Mouse (Mus musculus) adrenal gland, adult 18-20 months (tissue): ENCODE measurements around the gene Olfr827. TPM values are rescaled to one million over a fixed set of nuclear protein-coding genes. Genes with fewer than 3 reads are reported as not detected.

Experiments
- DNase-seq, 2 experiments: peaks; one replicate each; pipeline ENCODE4 v3.0.0; 2021 to 2022; ENCODE audit warnings: low spot score in 2 of 2
- long read RNA-seq, 2 experiments: library from polyadenylated mRNA; stranded (forward); transcript quantifications; one replicate each; pipeline ENCODE4 v2.0.0; 2021
- total RNA-seq, 2 experiments: library from RNA; stranded (reverse); gene quantifications; 1 replicate in 1 of 2; 2 replicates in 1 of 2; pipeline ENCODE4 v1.2.3; 2021

Gene Olfr827
- not detected for total RNA-seq
- long read RNA-seq, experiment 1 = 0 reads
- long read RNA-seq, experiment 2 = 0 reads

GRCm38 (mm10) chr10:130214303-130214702 lies at the start of gene Olfr827:
Gene Olfr827, minus strand, starts transcription at chr10:130214403.
- DNase-seq = no peak

- DNase-seq = no peak
These were observed 49.0 kb upstream of the Olfr827 start for GRCm38 (mm10) chr10:130263203-130263602.

DNA sequence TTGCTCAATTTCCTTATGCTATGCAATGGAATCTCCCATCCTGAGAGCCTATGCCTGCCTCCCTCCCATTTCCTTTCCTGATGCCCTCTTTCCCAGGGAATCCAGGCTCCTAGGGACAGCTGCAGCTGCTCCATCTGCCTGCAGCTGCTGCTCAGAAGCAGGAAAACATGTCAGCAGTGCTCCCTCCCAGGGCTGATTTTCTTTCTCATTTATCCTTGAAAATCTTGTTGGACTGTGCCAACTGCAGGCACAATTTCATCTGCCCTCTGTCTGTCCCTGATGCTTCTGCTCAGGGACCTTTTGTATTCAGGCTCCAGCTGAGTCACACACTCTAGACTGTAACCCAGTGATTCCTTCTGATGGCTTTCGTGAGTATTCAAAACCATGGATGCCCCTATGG lies 45.3 kb upstream of the Olfr827 start:
- DNase-seq = no peak

DNA sequence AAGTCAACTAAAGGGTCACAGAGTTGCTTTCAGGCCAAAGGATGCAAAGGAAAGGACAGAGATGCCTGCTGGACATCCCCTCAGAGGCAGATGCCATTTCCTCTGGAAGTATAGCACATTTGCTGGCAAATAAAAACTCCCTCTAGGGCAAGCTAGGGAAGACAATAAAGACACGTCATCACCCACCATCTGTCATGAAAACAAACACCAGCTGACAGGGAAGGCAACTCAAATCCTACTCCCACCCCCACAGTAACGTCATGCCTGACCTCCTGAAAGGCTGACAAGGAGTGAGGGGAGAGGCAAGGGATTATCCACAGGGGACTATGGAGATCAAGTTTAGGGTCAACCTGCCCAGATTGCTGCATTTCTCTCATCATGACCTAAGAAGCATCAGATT lies 30.1 kb upstream of the Olfr827 start:
- no peak for DNase-seq

GRCm38 (mm10) chr10:130238318-130239209 lies 24.4 kb upstream of the Olfr827 start:
- DNase-seq = no peak

DNA sequence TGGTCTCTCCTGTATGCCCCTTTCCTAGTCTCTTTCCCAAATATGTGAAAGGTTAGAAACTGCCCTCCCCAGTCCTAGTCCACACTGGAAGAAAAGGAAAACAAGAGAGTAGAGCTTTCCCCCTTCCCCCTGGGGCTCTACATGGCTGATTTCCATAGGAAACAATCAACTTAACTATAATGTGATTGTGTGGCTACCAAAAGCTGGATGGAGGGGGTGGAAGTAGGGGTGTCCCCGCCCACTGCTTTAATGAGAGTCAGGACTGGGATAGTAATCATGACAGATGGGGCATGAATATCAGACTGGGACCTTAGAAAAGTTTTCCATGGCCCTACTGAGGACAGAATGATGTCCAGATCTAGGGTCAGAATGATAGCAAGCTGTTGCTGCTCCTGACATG lies 20.4 kb upstream of the Olfr827 start:
- no peak for DNase-seq

- DNase-seq = no peak
These were observed 17.9 kb upstream of the Olfr827 start for GRCm38 (mm10) chr10:130232117-130232516.

- DNase-seq = no peak
These were observed 15.4 kb upstream of the Olfr827 start for GRCm38 (mm10) chr10:130229584-130229983.

GRCm38 (mm10) chr10:130228246-130228645 lies 14.0 kb upstream of the Olfr827 start:
- peak; percentile 31 for DNase-seq

DNA sequence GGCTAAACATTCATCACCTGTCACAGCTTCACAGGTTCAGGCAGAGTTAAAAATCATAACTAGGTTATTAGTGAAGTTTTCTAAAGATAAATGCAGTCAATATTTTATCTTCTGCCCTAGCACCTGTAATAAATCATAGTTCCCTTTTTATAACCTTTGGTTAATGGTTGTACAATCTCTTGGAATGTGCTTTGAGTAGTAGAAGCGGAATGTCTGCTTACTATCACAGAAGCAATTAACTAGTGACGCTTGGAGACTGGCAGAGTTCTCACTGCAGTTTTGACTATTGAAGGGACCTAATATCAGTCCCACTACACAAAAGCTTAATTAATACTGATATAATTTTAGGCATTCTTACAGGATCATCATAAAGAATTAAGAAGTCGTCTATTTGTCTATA lies 10.8 kb upstream of the Olfr827 start:
- no peak for DNase-seq

DNA sequence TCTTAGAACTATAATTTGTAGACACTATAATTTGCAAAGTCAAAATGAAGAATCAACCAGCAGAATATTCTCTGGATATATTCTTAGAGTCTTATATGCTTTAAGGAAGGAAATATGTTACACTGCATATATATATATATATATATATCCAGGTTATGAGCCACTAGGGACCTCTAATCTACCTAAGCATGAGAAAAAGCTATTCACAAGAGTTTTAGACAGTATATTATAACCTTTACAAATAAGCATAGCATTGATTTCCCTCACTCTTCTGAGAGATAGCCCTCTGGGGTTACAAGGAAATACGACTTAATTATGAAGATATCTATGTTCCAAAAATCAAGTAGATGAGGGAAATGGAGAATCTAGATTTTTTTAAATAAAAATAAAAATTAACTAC lies 30.1 kb downstream of the Olfr827 start, which contains the start of gene Olfr826:
Gene Olfr826 (minus strand): TSS at position 101 of the 400 bp plus-strand sequence.
- no peak for DNase-seq

DNA sequence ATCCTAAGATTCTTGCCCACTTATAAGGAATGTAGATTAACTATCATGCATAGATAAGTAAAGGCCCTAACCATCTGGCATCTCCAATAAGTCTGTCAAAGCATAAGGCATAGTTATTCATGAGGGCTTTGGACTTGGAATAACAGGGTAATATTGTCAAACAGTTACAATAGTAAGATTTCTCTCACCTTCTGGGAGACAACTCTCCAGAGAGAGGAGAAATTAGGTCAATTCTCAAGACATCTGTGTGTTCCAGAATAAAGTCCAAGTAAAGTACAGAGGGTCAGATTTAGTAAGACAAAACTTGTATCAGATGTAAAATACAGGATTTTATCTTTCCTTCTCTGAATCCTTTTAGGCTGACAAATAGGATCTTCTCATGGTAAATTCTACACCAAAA lies 47.5 kb downstream of the Olfr827 start, which contains the start of gene Olfr825:
Gene Olfr825 (minus strand): TSS at position 101 of the 400 bp plus-strand sequence.
- no peak for DNase-seq

DNA sequence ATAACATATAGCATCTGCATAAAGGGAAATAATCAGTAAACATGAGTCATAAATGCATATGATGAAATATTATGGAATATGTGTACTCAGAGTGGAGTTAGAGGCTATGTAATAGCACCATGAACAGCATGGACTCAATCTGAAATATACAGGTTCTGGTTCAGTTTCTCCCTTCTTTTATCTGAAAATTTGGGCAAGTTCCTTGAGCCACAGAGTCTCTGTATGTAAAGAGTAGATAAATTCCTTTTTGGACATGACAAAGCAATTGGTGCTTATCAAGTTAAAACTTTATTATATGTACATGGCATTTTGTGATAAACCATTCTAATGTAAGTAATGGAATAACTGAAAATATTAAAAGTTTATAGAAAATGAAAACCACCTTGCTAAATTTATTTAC lies 49.0 kb downstream of the Olfr827 start:
- no peak for DNase-seq

Other genes with a start within 250 kb of the Olfr827 start
- gene Olfr819, start 247.1 kb downstream of the Olfr827 start, total RNA-seq = not detected
- gene Olfr247, start 238.3 kb downstream of the Olfr827 start, total RNA-seq = not detected
- gene Gm10310, start 229.3 kb downstream of the Olfr827 start, total RNA-seq = not detected
- gene Olfr820, start 201.8 kb downstream of the Olfr827 start, total RNA-seq = not detected
- gene Olfr821, start 184.1 kb downstream of the Olfr827 start, total RNA-seq = not detected
- gene Olfr822, start 143.2 kb downstream of the Olfr827 start, total RNA-seq = not detected
- not detected for gene Olfr823, start 99.0 kb downstream of the Olfr827 start, total RNA-seq
- gene Olfr824, start 84.4 kb downstream of the Olfr827 start, total RNA-seq = not detected
- not detected for gene Olfr825, start 47.6 kb downstream of the Olfr827 start, total RNA-seq
- gene Olfr826, start 30.2 kb downstream of the Olfr827 start, total RNA-seq = not detected
- 1 to 10 TPM in 1 of 2 experiments, under 1 TPM in 1; 0.33 to 1.7 TPM for gene Neurod4, start 65.8 kb upstream of the Olfr827 start, total RNA-seq
- under 1 TPM; 0.66 to 0.77 TPM for gene Tespa1, start 108.5 kb upstream of the Olfr827 start, total RNA-seq
- not detected for gene Vmn2r84, start 179.9 kb upstream of the Olfr827 start, total RNA-seq
- gene Vmn2r85, start 215.3 kb upstream of the Olfr827 start, total RNA-seq = not detected
- not detected for gene Vmn2r86, start 241.6 kb upstream of the Olfr827 start, total RNA-seq